Mouse (Mus musculus) hindbrain, embryonic 11.5 days (tissue): ENCODE data around the gene Gda. TPM values are rescaled to one million over a fixed set of nuclear protein-coding genes. Genes with fewer than 3 reads are reported as not detected.

Experiments
- ATAC-seq: fragments of 200-750 bp; cut with Nextera tagmentation; 2 replicates; pipeline ENCODE4 v1.8.0; 2017; ENCODE audit warnings: mild to moderate bottlenecking, moderate TSS enrichment, moderate library complexity; ENCODE audit not compliant: low FRiP score
- DNase-seq: peaks from one replicate; pipeline ENCODE4 v3.0.0-alpha.2; 2015; ENCODE audit warnings: low spot score
- H3K27ac ChIP-seq: fragments of 300-500 bp; sonication (generic); 2 replicates; pipeline ENCODE4 v1.5.1; 2014; ENCODE audit warnings: mild to moderate bottlenecking, low read depth, low read length
- H3K27me3 ChIP-seq: fragments of 300-500 bp; sonication (generic); 2 replicates; pipeline ENCODE4 v1.6.1; 2014; ENCODE audit warnings: mild to moderate bottlenecking, low read length, moderate library complexity, mixed read lengths; ENCODE audit not compliant: control insufficient read depth, insufficient read depth
- H3K36me3 ChIP-seq: fragments of 300-500 bp; sonication (generic); 2 replicates; pipeline ENCODE4 v1.6.1; 2014; ENCODE audit warnings: mild to moderate bottlenecking, low read length, moderate library complexity, mixed read lengths; ENCODE audit not compliant: control insufficient read depth, insufficient read depth
- H3K4me1 ChIP-seq: fragments of 300-500 bp; sonication (generic); replicated peaks from 2 replicates; pipeline ENCODE4 v1.6.1; 2014; ENCODE audit warnings: low read length, mixed read lengths; ENCODE audit not compliant: control insufficient read depth, insufficient read depth
- H3K4me2 ChIP-seq: fragments of 300-500 bp; sonication (generic); replicated peaks from 2 replicates; pipeline ENCODE4 v1.6.1; 2014; ENCODE audit warnings: mild to moderate bottlenecking, low read depth, low read length
- H3K4me3 ChIP-seq: fragments of 300-500 bp; sonication (generic); 2 replicates; pipeline ENCODE4 v1.5.1; 2014; ENCODE audit warnings: low read depth, low read length
- H3K9ac ChIP-seq: fragments of 300-500 bp; sonication (generic); 2 replicates; pipeline ENCODE4 v1.6.1; 2014; ENCODE audit warnings: low read depth, low read length
- H3K9me3 ChIP-seq: fragments of 300-500 bp; sonication (generic); 2 replicates; pipeline ENCODE4 v1.6.1; 2016; ENCODE audit warnings: low read length; ENCODE audit not compliant: control insufficient read depth
- WGBS: fragments of 180-500 bp; shearing (Covaris S2); extraction: QIAGEN DNeasy Blood & Tissue Kit; methylation state at CpG from one replicate; pipeline ENCODE4 v1.1.7; 2014; 5-methylcytosine and 5-hydroxymethylcytosine counted together
- polyA plus RNA-seq: library from polyadenylated mRNA; unstranded; fragments of >200 nt; fragmentation: Nextera tagmentation; extraction: Ambion mirVana; gene quantifications from 2 replicates; pipeline ENCODE4 v1.2.1, GENCODE M21; 2014

Gda gene
- polyA plus RNA-seq = 0.08 and 0.38 TPM in 2 replicates

GRCm38 (mm10) chr19:21473345-21473744, at the start of gene Gda:
Gene Gda, minus strand, starts transcription at chr19:21473445.
- peak within 1 kb of the TSS; percentile 76 for H3K4me2 ChIP-seq
- H3K4me1 ChIP-seq = no peaks in the 10 kb centered on the region
- H3K27me3 ChIP-seq = peaks cover 8% of the 10 kb centered on the region
- H3K9me3 ChIP-seq = no peaks in the 10 kb centered on the region
- H3K4me3 ChIP-seq = peak within 1 kb of the TSS; percentile 38
- DNase-seq (no peak), ATAC-seq (no peak)
- H3K9ac ChIP-seq = no peak within 1 kb of the TSS
- 81% methylated on average over 2 of the region's 2 CpGs for WGBS
- no peaks in the 10 kb centered on the region for H3K36me3 ChIP-seq
- no peak within 1 kb of the TSS for H3K27ac ChIP-seq

- H3K4me1 ChIP-seq = no peaks in the 10 kb centered on the region
- no peak overlapping the region for H3K9ac ChIP-seq
- WGBS = 80% methylated on average over 2 of the region's 2 CpGs
- H3K4me2 ChIP-seq = no peak overlapping the region
- ATAC-seq (no peak), DNase-seq (no peak)
- no peaks in the 10 kb centered on the region for H3K27me3 ChIP-seq
- no peak overlapping the region for H3K4me3 ChIP-seq
- no peak overlapping the region for H3K27ac ChIP-seq
- no peaks in the 10 kb centered on the region for H3K36me3 ChIP-seq
- H3K9me3 ChIP-seq = no peaks in the 10 kb centered on the region
These were observed 47.0 kb upstream of the Gda start for GRCm38 (mm10) chr19:21520280-21520679.

GRCm38 (mm10) chr19:21510116-21510515, 36.9 kb upstream of the Gda start:
- Histone ChIP-seq H3K4me1 (no peaks in the 10 kb centered on the region), H3K9ac (no peak overlapping the region), H3K9me3 (no peaks in the 10 kb centered on the region), H3K36me3 (no peaks in the 10 kb centered on the region), H3K4me3 (no peak overlapping the region), H3K4me2 (no peak overlapping the region), H3K27me3 (no peaks in the 10 kb centered on the region), H3K27ac (no peak overlapping the region)
- DNase-seq (peak; percentile 53), ATAC-seq (no peak)
- 62% methylated on average over 3 of the region's 3 CpGs for WGBS

- H3K27me3 ChIP-seq = no peaks in the 10 kb centered on the region
- no peak overlapping the region for H3K27ac ChIP-seq
- ATAC-seq (no peak), DNase-seq (no peak)
- H3K4me3 ChIP-seq = no peak overlapping the region
- H3K4me2 ChIP-seq = no peak overlapping the region
- WGBS = 87% methylated on average over 7 of the region's 7 CpGs
- H3K36me3 ChIP-seq = no peaks in the 10 kb centered on the region
- H3K9ac ChIP-seq = no peak overlapping the region
- H3K9me3 ChIP-seq = no peaks in the 10 kb centered on the region
- H3K4me1 ChIP-seq = no peaks in the 10 kb centered on the region
These were observed 34.5 kb upstream of the Gda start for GRCm38 (mm10) chr19:21507561-21508232.

- Histone ChIP-seq H3K9me3 (no peaks in the 10 kb centered on the region), H3K4me1 (no peaks in the 10 kb centered on the region), H3K9ac (no peak overlapping the region), H3K36me3 (no peaks in the 10 kb centered on the region), H3K27me3 (no peaks in the 10 kb centered on the region), H3K27ac (no peak overlapping the region), H3K4me3 (no peak overlapping the region), H3K4me2 (no peak overlapping the region)
- DNase-seq (no peak), ATAC-seq (no peak)
- 77% methylated on average over 2 of the region's 2 CpGs for WGBS
These were observed 33.9 kb upstream of the Gda start for GRCm38 (mm10) chr19:21507133-21507532.

GRCm38 (mm10) chr19:21504716-21505115, 31.5 kb upstream of the Gda start:
- ATAC-seq (no peak), DNase-seq (no peak)
- Histone ChIP-seq H3K9ac (no peak overlapping the region), H3K27me3 (no peaks in the 10 kb centered on the region), H3K4me1 (no peaks in the 10 kb centered on the region), H3K36me3 (no peaks in the 10 kb centered on the region), H3K27ac (no peak overlapping the region), H3K4me2 (no peak overlapping the region), H3K4me3 (no peak overlapping the region), H3K9me3 (no peaks in the 10 kb centered on the region)
- WGBS = 69% methylated on average over 2 of the region's 2 CpGs

GRCm38 (mm10) chr19:21499394-21499983, 26.2 kb upstream of the Gda start:
- WGBS = 85% methylated on average over 2 of the region's 2 CpGs
- no peak overlapping the region for H3K27ac ChIP-seq
- ATAC-seq = no peak

GRCm38 (mm10) chr19:21495817-21496216, 22.6 kb upstream of the Gda start:
- Histone ChIP-seq H3K9me3 (no peaks in the 10 kb centered on the region), H3K27me3 (no peaks in the 10 kb centered on the region), H3K4me2 (no peak overlapping the region), H3K27ac (no peak overlapping the region), H3K9ac (no peak overlapping the region), H3K4me1 (no peaks in the 10 kb centered on the region), H3K4me3 (no peak overlapping the region), H3K36me3 (no peaks in the 10 kb centered on the region)
- DNase-seq (no peak), ATAC-seq (no peak)
- WGBS = 84% methylated on average over 4 of the region's 4 CpGs

More at GRCm38 (mm10) chr19:21499394-21499983, 26.2 kb upstream of the Gda start:
- DNase-seq = no peak
- Histone ChIP-seq H3K9ac (no peak overlapping the region), H3K36me3 (no peaks in the 10 kb centered on the region), H3K4me1 (no peaks in the 10 kb centered on the region), H3K4me3 (no peak overlapping the region), H3K4me2 (no peak overlapping the region), H3K27me3 (no peaks in the 10 kb centered on the region), H3K9me3 (no peaks in the 10 kb centered on the region)
